Mouse (Mus musculus): ENCODE results near the gene Pxn.
"Not testable (repeated sequence)": the region's sequence is repeated elsewhere in the genome, so short reads cannot be mapped to it uniquely, and the experiment has no call there.

The Pxn gene

GRCm38 (mm10) chr5:115486726-115487125 lies 19.8 kb upstream of the Pxn start:
- DNase-seq (ENCODE audit: low spot score in 2 of 2): no peak

- DNase-seq (ENCODE audit: low spot score in 2 of 2): no peak
Measured at GRCm38 (mm10) chr5:115487353-115487752, 19.1 kb upstream of the Pxn start.

DNA sequence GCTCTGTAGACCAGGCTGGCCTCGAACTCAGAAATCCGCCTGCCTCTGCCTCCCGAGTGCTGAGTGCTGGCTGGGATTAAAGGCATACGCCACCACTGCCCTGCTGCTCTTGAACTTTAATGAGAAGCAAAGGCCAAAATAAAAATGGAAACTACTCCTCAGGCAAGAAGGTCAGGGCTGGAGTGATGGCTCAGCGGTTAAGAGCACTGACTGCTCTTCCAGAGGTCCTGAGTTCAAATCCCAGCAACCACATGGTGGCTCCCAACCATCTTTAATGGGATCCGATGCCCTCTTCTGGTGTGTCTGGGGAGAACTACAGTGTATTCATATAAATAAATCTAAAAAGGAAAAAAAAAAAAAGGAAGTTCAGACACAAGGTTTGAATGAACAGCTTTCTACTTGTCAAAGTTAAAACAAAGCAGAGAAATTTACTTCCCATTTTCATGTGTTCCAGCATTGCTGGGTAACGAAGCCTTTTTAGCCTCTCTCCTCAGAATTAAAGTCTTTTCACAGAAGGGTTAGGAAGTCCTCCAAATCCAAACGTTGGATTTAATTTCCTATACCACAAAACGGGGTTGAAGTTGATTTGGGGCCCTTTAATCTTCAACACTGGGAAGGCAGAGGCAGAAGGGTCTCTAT lies 18.4 kb upstream of the Pxn start:
- no peak for DNase-seq (ENCODE audit: low spot score in 2 of 2)

GRCm38 (mm10) chr5:115488841-115489698 lies 17.4 kb upstream of the Pxn start:
- DNase-seq (ENCODE audit: low spot score in 2 of 2): peak; percentile 69 to 74

DNA sequence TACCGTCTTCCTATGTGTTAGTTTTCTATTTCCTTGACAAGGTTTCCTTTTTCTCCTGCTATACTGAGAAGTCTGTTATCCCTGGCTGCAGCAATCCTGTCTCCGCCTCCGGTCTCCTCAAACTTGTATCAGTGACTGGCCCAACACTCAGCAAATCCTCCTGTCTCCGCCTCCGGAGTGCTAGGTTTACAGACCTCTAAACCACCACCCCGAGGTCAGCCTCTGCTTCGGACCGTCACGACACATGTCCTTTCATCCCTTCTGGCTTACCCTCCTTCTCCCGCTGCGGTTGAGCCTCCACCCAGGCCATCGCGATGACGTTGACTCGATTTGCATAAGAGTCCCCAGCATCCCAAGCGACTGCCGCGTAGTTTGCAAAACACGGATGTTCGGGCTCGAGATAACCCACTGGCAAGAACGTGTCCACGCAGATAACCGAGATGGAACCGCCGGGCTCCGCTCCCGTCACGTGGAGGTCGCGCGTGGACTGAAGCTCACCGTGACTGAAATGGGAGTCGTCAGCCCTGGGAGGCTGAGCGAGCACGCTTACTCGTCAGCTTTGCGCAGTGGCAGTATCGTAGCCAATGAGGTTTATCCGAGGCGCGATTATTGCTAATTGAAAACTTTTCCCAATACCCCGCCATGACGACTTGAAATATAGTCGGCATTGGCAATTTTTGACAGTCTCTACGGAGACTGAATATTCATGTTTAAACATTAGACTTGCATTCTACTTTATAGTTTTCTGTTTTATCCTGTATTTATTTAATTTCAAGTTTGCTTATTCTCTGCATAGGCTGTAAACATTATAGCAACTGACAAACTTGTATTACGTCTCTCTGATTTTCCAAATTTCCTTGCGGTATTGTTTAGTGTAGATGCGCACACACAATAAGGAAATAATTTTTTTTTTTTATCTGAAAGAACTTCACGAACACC lies 16.5 kb upstream of the Pxn start:
- peak; percentile 75 to 83 for DNase-seq (ENCODE audit: low spot score in 2 of 2)

- DNase-seq (ENCODE audit: low spot score in 2 of 2): no peak
Measured at GRCm38 (mm10) chr5:115490638-115491000, 15.9 kb upstream of the Pxn start.

DNA sequence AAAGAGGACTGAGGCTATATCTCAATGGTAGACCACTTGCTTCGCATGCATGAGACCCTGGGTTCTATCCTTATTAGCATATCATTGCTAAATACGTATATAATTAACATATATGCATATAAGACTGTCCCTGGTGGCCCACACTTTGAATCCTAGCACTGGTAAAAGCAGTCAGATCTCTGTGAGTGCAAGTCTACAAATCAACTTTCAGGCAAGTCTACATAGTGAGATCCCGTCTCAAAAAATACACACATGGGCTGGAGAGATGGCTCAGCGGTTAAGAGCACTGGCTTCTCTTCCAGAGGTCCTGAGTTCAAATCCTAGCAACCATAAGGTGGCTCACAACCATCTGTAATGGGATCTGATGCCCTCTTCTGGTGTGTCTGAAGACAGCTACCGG lies 15.4 kb upstream of the Pxn start:
- no peak for DNase-seq (ENCODE audit: low spot score in 2 of 2)

- no peak for DNase-seq (ENCODE audit: low spot score in 2 of 2)
Measured at GRCm38 (mm10) chr5:115491771-115492322, 14.6 kb upstream of the Pxn start.

- DNase-seq (ENCODE audit: low spot score in 2 of 2): no peak
Measured at GRCm38 (mm10) chr5:115492711-115493335, 13.7 kb upstream of the Pxn start.

DNA sequence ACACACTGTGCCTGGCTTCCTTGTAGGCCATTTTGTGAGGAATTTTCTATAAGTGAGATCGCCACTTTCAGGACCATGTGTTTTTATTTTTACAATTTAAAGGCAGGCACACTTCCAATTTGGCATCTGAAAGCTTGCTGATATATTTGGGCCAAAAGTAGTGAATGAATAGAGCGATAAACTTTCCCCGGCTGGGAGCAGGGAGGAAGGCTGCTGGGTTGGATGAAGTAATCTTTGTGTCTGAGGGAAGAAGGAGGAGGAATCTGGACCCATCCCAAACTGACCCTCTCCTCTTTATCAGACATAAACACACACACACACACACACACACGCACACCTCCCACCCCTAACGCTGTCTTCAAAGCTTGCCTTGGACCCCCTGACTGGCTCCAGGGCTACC lies 13.0 kb upstream of the Pxn start:
- DNase-seq (ENCODE audit: low spot score in 2 of 2): no peak

GRCm38 (mm10) chr5:115495618-115496017 lies 10.9 kb upstream of the Pxn start:
- not testable (repeated sequence) for DNase-seq (ENCODE audit: low spot score in 2 of 2)

GRCm38 (mm10) chr5:115497033-115497432 lies 9.4 kb upstream of the Pxn start:
- no peak for DNase-seq (ENCODE audit: low spot score in 2 of 2)

DNA sequence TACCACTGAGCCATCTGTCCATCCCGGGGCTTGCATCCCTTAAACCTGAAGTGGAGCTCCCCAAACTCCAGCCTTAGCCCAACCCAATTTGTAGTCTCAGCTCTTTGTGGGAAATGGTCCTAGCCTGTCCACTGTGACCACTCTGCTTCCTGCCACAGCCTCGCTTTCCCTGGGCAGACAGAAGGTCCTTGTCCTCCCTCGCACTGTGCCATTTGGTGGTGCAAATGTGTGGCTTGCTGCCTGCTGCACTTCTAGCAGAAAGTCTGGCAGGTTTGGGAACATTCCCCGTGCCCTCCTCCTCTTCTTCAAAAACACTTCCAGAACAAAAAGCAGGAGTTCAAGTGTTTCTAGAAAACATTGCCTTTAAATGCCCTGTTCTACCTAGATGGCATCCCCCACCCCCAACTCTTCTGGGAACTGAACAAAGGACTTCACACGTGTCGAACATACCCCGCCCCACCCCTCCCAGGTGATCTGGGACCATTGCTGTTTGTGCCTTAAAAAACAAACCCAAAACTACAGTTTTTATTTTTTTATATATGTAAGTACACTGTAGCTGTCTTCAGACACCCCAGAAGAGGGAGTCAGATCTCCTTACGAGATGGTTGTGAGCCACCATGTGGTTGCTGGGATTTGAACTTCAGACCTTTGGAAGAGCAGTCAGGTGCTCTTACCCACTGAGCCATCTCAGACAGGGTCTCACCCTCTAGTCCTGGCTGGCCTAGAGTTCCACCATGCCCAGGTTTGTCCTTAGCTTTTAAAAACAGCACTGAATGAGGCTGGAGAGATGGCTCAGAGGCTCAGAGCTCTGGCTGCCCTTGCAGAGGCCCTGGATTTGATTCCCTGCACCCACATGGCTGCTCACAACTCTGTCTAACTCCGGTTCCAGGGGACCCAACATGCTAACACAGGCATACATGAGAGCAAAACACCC lies 7.9 kb upstream of the Pxn start:
- no peak for DNase-seq (ENCODE audit: low spot score in 2 of 2)

- no peak for DNase-seq (ENCODE audit: low spot score in 2 of 2)
Measured at GRCm38 (mm10) chr5:115500383-115500935, 6.0 kb upstream of the Pxn start.

GRCm38 (mm10) chr5:115503035-115503434 lies 3.4 kb upstream of the Pxn start:
- DNase-seq (ENCODE audit: low spot score in 2 of 2): no peak

- not testable (repeated sequence) for DNase-seq (ENCODE audit: low spot score in 2 of 2)
Measured at GRCm38 (mm10) chr5:115505617-115506016, 859 bp upstream of the Pxn start.

DNA sequence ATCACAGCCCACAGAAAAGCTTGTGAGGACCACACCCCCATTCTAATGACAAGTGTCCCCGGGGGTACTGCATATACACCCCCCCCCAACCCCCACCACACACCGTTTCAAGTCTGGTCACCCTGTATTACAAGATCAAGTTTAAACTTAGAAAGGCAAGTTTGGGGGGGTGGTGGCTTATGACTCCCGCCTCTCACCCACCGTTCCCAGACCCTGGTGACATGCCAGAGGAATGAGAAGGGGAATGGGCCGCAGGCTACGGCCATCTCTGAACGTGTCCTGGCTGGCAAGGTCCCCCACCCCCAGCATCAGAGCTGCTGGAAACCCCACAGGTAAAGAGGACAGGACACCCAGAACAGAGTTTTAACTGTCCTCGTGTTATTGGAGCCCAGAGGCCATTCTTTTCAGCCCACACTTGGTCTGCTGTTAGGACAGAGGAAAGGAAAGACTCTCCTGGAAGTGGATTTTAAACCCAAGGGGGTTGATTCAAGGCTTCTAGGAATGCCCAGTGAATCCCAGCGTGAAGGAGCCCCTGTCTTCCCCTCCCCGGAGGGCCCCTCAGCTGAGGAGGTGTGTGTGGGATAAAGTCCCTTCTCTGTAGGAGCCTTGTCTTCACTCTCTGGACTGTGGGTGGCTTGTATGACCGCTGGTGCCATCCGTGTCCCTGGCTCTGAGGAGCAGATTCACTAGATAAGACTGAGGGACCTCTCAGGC lies 948 bp downstream of the Pxn start:
- DNase-seq (ENCODE audit: low spot score in 2 of 2): no peak

GRCm38 (mm10) chr5:115507981-115508858 lies 1.7 kb downstream of the Pxn start:
- no peak for DNase-seq (ENCODE audit: low spot score in 2 of 2)

DNA sequence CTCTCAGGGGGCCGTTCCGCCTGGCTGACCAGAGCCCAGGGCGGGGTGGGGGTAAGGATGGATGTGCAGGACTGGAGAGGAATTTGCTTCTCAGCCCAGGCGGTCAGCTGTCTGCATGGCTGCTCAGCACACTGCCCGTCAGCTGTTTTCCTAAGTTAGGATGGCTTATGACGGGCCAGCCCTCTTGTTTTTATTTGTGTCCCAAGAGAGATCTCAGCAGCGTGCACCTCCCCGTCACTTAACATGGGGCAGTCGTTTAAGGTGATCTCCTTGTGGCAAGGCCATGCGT lies 2.3 kb downstream of the Pxn start:
- DNase-seq (ENCODE audit: low spot score in 2 of 2): no peak
